Comparison of ENCODE assay signal across 30 mouse cellular contexts in genomic region chr1:92815100-92815499, GRCm38 (mm10). TPM values are rescaled to one million over a fixed set of nuclear protein-coding genes. Genes with fewer than 3 reads are reported as not detected.
A peak's percentile ranks its signal among the peaks of the same experiment; 100 is the strongest.
DNase-seq lines count a peak whose midpoint lies in the region; ATAC-seq lines count a peak whose summit lies in the region.
"Had no signal": no experiment of that assay in that cellular context is flagged by ENCODE, and none has a peak within 500 bp of the region (broad histone marks: within the 10 kb centered on the region; RNA-seq: fewer than 3 reads in every experiment).

No protein-coding gene starts in this region.

- no peak overlapping the region for H3K4me3 ChIP-seq in embryonic facial prominence, embryonic 12.5 days
- no peak overlapping the region for H3K4me3 ChIP-seq in embryonic facial prominence, embryonic 10.5 days
- no peak overlapping the region for H3K4me3 ChIP-seq in embryonic facial prominence, embryonic 14.5 days (ENCODE audit: low read depth, low read length)
- no peak overlapping the region for H3K4me3 ChIP-seq in limb, embryonic 15.5 days
- H3K4me3 ChIP-seq: forebrain, embryonic 15.5 days; gastrocnemius, adult 2 months; heart, adult 2 months; heart, embryonic 12.5 days; hindbrain, embryonic 15.5 days; layer of hippocampus, adult 2 months; left cerebral cortex, adult 2 months; liver, embryonic 15.5 days; lung, embryonic 15.5 days; neural tube, embryonic 13.5 days had no signal

- WGBS in embryonic facial prominence, embryonic 12.5 days: 45% methylated on average over 9 of the region's 9 CpGs
- WGBS in embryonic facial prominence, embryonic 10.5 days: 65% methylated on average over 9 of the region's 9 CpGs
- 24% methylated on average over 9 of the region's 9 CpGs for WGBS in embryonic facial prominence, embryonic 14.5 days
- 37% methylated on average over 9 of the region's 9 CpGs for WGBS in limb, embryonic 15.5 days

- no peak for ATAC-seq in embryonic facial prominence, embryonic 12.5 days (ENCODE audit: insufficient number of reproducible peaks, insufficient read depth, low FRiP score, low TSS enrichment)
- peak; percentile 60 for ATAC-seq in embryonic facial prominence, embryonic 14.5 days (ENCODE audit: low read depth)
- ATAC-seq in limb, embryonic 15.5 days (ENCODE audit: insufficient number of reproducible peaks, low FRiP score, low TSS enrichment, low read depth): no peak
- ATAC-seq: activated CD4-positive, CD25-positive, alpha-beta regulatory T cell, adult 4 months; forebrain, embryonic 15.5 days; inflammation-experienced regulatory T-cells, adult 6 months; midbrain, embryonic 16.5 days had no signal

- peak overlapping the region; percentile 76 for H3K27ac ChIP-seq in embryonic facial prominence, embryonic 12.5 days
- H3K27ac ChIP-seq in embryonic facial prominence, embryonic 10.5 days (replicated peaks): no peak overlapping the region
- peak overlapping the region; percentile 84 for H3K27ac ChIP-seq in embryonic facial prominence, embryonic 14.5 days (replicated peaks; ENCODE audit: low read depth, low read length)
- H3K27ac ChIP-seq in limb, embryonic 15.5 days: peak overlapping the region; percentile 84
- H3K27ac ChIP-seq: forebrain, embryonic 15.5 days; gastrocnemius, adult 2 months; heart, adult 2 months; hindbrain, embryonic 15.5 days; layer of hippocampus, adult 2 months; left cerebral cortex, adult 2 months; liver, embryonic 15.5 days; lung, embryonic 15.5 days; neural tube, embryonic 13.5 days had no signal

- peaks cover 15% of the 10 kb centered on the region for H3K4me1 ChIP-seq in embryonic facial prominence, embryonic 12.5 days
- peaks cover 17% of the 10 kb centered on the region for H3K4me1 ChIP-seq in embryonic facial prominence, embryonic 10.5 days
- peaks cover 20% of the 10 kb centered on the region for H3K4me1 ChIP-seq in embryonic facial prominence, embryonic 14.5 days (ENCODE audit: control insufficient read depth, insufficient read depth, low read length)
- peaks cover 18% of the 10 kb centered on the region for H3K4me1 ChIP-seq in limb, embryonic 15.5 days
- H3K4me1 ChIP-seq: forebrain, embryonic 15.5 days; heart, embryonic 12.5 days; hindbrain, embryonic 15.5 days; liver, embryonic 15.5 days; lung, embryonic 15.5 days; neural tube, embryonic 13.5 days had no signal

- no peak for DNase-seq in embryonic facial prominence, embryonic 10.5 days (ENCODE audit: low spot score)
- DNase-seq in Muller cell, postnatal 12 days (ENCODE audit: inconsistent ontology term): peak; percentile 22
- DNase-seq in embryonic facial prominence, embryonic 14.5 days (ENCODE audit: low spot score): peak; percentile 82
- no peak for DNase-seq in left cerebral cortex, postnatal 10 days (ENCODE audit: extremely low spot score in 1 of 2, low spot score in 2 of 2)
- DNase-seq in embryo, embryonic 10.5 days (ENCODE audit: low spot score): no peak
- DNase-seq in thymus, postnatal 14 days: no peak
- DNase-seq: adrenal gland, adult 8-10 months; cerebellum, adult 9-11 months; gastrocnemius, adult 2 months; gastrocnemius, postnatal 36 days; heart, adult 2 months; kidney, adult 11 months; kidney, postnatal 36 days; lung, postnatal 36 days; right cerebral cortex, postnatal 4 days; thymus, postnatal 25 days had no signal

- H3K9me3 ChIP-seq in embryonic facial prominence, embryonic 12.5 days: no peaks in the 10 kb centered on the region
- no peaks in the 10 kb centered on the region for H3K9me3 ChIP-seq in embryonic facial prominence, embryonic 10.5 days
- no peaks in the 10 kb centered on the region for H3K9me3 ChIP-seq in embryonic facial prominence, embryonic 14.5 days (ENCODE audit: control insufficient read depth, low read length)
- H3K9me3 ChIP-seq in limb, embryonic 15.5 days: no peaks in the 10 kb centered on the region
- H3K9me3 ChIP-seq: forebrain, embryonic 15.5 days; heart, embryonic 12.5 days; hindbrain, embryonic 15.5 days; liver, embryonic 15.5 days; lung, embryonic 15.5 days; neural tube, embryonic 13.5 days had no signal

- no peaks in the 10 kb centered on the region for H3K27me3 ChIP-seq in embryonic facial prominence, embryonic 12.5 days
- H3K27me3 ChIP-seq in embryonic facial prominence, embryonic 10.5 days (replicated peaks; ENCODE audit: low read depth, poor library complexity, severe bottlenecking): no peaks in the 10 kb centered on the region
- H3K27me3 ChIP-seq in embryonic facial prominence, embryonic 14.5 days (replicated peaks; ENCODE audit: control insufficient read depth, insufficient read depth, low read length): no peaks in the 10 kb centered on the region
- no peaks in the 10 kb centered on the region for H3K27me3 ChIP-seq in limb, embryonic 15.5 days
- H3K27me3 ChIP-seq: forebrain, embryonic 15.5 days; hindbrain, embryonic 15.5 days; liver, embryonic 15.5 days; lung, embryonic 15.5 days; neural tube, embryonic 13.5 days had no signal

- intact Hi-C loops in left cerebral cortex, postnatal 10 days (cut with DNase I): no loop called here

- no peak overlapping the region for H3K4me2 ChIP-seq in embryonic facial prominence, embryonic 12.5 days (replicated peaks)
- no peak overlapping the region for H3K4me2 ChIP-seq in embryonic facial prominence, embryonic 14.5 days (ENCODE audit: low read depth, low read length)
- no peak overlapping the region for H3K4me2 ChIP-seq in limb, embryonic 15.5 days
- H3K4me2 ChIP-seq: forebrain, embryonic 15.5 days; heart, embryonic 12.5 days; hindbrain, embryonic 15.5 days; liver, embryonic 15.5 days; lung, embryonic 15.5 days; midbrain, embryonic 11.5 days; neural tube, embryonic 13.5 days had no signal

- no peak overlapping the region for H3K9ac ChIP-seq in embryonic facial prominence, embryonic 12.5 days
- no peak overlapping the region for H3K9ac ChIP-seq in embryonic facial prominence, embryonic 14.5 days (ENCODE audit: low read depth, low read length)
- H3K9ac ChIP-seq in limb, embryonic 15.5 days: no peak overlapping the region
- H3K9ac ChIP-seq: forebrain, embryonic 15.5 days; heart, embryonic 12.5 days; hindbrain, embryonic 15.5 days; liver, embryonic 15.5 days; lung, embryonic 15.5 days; neural tube, embryonic 13.5 days had no signal

- H3K36me3 ChIP-seq in embryonic facial prominence, embryonic 12.5 days: no peaks in the 10 kb centered on the region
- no peaks in the 10 kb centered on the region for H3K36me3 ChIP-seq in embryonic facial prominence, embryonic 10.5 days (replicated peaks)
- H3K36me3 ChIP-seq in embryonic facial prominence, embryonic 14.5 days (ENCODE audit: control insufficient read depth, insufficient read depth, low read length): no peaks in the 10 kb centered on the region
- no peaks in the 10 kb centered on the region for H3K36me3 ChIP-seq in limb, embryonic 15.5 days
- H3K36me3 ChIP-seq: forebrain, embryonic 15.5 days; heart, embryonic 12.5 days; hindbrain, embryonic 15.5 days; liver, embryonic 15.5 days; lung, embryonic 15.5 days; neural tube, embryonic 13.5 days had no signal

RNA-seq across cellular contexts. Expression of gene Gpc1, which starts 16.3 kb away (rescaled TPM):
- polyA plus RNA-seq in embryonic facial prominence, embryonic 12.5 days (2016; fragmentation: Nextera tagmentation; extraction: Ambion mirVana): 79.8 and 81.4 TPM in 2 replicates
- 84.1 and 89.0 TPM in 2 replicates for polyA plus RNA-seq in embryonic facial prominence, embryonic 10.5 days (2016; fragmentation: Nextera tagmentation; extraction: Ambion mirVana)
- polyA plus RNA-seq in embryonic facial prominence, embryonic 14.5 days (2014; fragmentation: Nextera tagmentation; extraction: Ambion mirVana): 93.3 and 104 TPM in 2 replicates
- 73.6 and 80.7 TPM in 2 replicates for polyA plus RNA-seq in limb, embryonic 15.5 days (2015; fragmentation: Nextera tagmentation; extraction: Ambion mirVana)
- 100 to 1,000 TPM; 124 to 125 TPM for total RNA-seq in left cerebral cortex, postnatal 10 days (2021)

Comparison
In these comparisons a context has a peak if more than half of its experiments do, and no peak if none do; other contexts are left out.
1. DNase-seq: peak in Muller cell, postnatal 12 days (single experiment) and embryonic facial prominence, embryonic 14.5 days (single experiment); none in embryonic facial prominence, embryonic 10.5 days (single experiment), left cerebral cortex, postnatal 10 days (0 of 2), embryo, embryonic 10.5 days (single experiment) and thymus, postnatal 14 days (single experiment).